Mouse (Mus musculus) sigmoid colon, adult 10 weeks (tissue): ENCODE measurements around the gene Zdbf2. TPM values are rescaled to one million over a fixed set of nuclear protein-coding genes. Genes with fewer than 3 reads are reported as not detected.

Source experiments
- polyA plus RNA-seq: library from polyadenylated mRNA; stranded (reverse); fragments of 350-450 nt; fragmentation: Illumina TruSeq; extraction: RNeasy Lipid Tissue Mini Kit (QIAGEN cat#74804); gene quantifications from one replicate; pipeline ENCODE4 v1.2.3, GENCODE M21; 2014; ENCODE audit warnings: low read depth, low replicate concordance

The Zdbf2 gene
- 0.44 TPM for polyA plus RNA-seq

DNA sequence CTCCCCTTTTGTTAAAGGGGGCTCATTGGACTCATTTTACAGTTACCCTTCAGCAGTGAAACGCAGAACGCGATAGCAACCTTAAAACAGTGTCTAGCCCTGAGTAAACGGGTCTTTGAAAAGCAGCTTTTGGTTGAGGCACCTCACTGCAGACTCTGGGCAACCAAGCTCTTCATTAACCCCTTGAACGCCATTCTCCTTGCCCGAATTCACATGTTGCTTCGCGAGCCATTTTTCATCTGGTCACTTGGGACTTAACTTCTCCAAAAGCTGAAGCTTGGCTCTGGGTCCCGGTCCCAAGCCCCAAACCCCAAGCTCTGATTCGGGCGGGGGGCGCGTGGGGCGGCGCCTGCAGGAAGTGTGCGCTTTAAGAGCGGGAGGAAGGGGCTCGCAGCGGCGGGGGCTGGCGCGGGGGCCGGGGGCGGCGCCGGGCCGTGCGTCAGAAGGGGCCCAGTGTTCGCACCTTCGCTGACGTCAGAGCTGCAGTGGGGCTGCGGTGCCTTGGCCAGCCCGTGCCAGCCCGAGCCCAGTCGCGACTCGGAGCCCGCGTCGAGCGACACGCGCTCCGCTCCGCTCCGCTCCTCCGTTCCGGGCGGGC is at the start of gene Zdbf2:
TSS of gene Zdbf2 (plus strand) at position 525 of the 598 bp plus-strand sequence.

Other genes with a start within 250 kb of the Zdbf2 start
- gene Ino80d, start 158.6 kb upstream of the Zdbf2 start, polyA plus RNA-seq, result 34.7 TPM
- gene Eef1b2, start 96.4 kb upstream of the Zdbf2 start, polyA plus RNA-seq, result 1,031 TPM
- 266 TPM for gene Ndufs1, start 96.4 kb upstream of the Zdbf2 start, polyA plus RNA-seq
- gene Gpr1, start 58.7 kb upstream of the Zdbf2 start, polyA plus RNA-seq, result not detected
- gene Adam23, start 172.6 kb downstream of the Zdbf2 start, polyA plus RNA-seq, result 15.7 TPM